Mouse (Mus musculus): ENCODE measurements around the gene Kap. TPM values are rescaled to one million over a fixed set of nuclear protein-coding genes. Genes with fewer than 3 reads are reported as not detected.

Gene Kap
- polyA plus RNA-seq, 1 experiment from 2014 or later: not detected

Other genes starting within 250 kb of the Kap start
- 5.8 and 6.9 TPM in 2 replicates for gene Etv6, start 181.9 kb upstream of the Kap start, polyA plus RNA-seq (2015; fragmentation: Nextera tagmentation; extraction: Ambion mirVana)

Measured in midbrain, embryonic 13.5 days (tissue).